Mouse (Mus musculus): ENCODE measurements at regions not wholly inside any gene's neighbourhood (a gene's known extent, or its start where the extent isn't known, plus 50 kb on each side); places are given as distances from the start of the nearest gene placed in this dataset.

- Histone ChIP-seq H3K27ac (no peak overlapping the region), H3K4me3 (no peak overlapping the region)
- intact Hi-C loops (cut with DNase I) = no loop called here
- no peak for DNase-seq
- no peak for TF ChIP-seq CTCF (IDR thresholded peaks at IDR 0.05)
Measured at GRCm38 (mm10) chr3:140840197-140840596, 372.0 kb downstream of the Pdha2 start.

- Histone ChIP-seq H3K27ac (no peak overlapping the region), H3K4me3 (peak overlapping the region; percentile 59)
- intact Hi-C loops (cut with DNase I) = no loop called here
- no peak for TF ChIP-seq CTCF (IDR thresholded peaks at IDR 0.05)
- no peak for DNase-seq
Measured at GRCm38 (mm10) chr3:140837976-140838581, 374.1 kb downstream of the Pdha2 start.

- Histone ChIP-seq H3K4me3 (no peak overlapping the region), H3K27ac (no peak overlapping the region)
- DNase-seq = no peak
- TF ChIP-seq CTCF (IDR thresholded peaks at IDR 0.05) = no peak
- intact Hi-C loops (cut with DNase I) = no loop called here
Measured at GRCm38 (mm10) chr3:140821266-140821665, 390.9 kb downstream of the Pdha2 start.

GRCm38 (mm10) chr3:140805586-140805985 is 406.6 kb downstream of the Pdha2 start:
- intact Hi-C loops (cut with DNase I) = no loop called here
- TF ChIP-seq CTCF (IDR thresholded peaks at IDR 0.05) = no peak
- Histone ChIP-seq H3K27ac (no peak overlapping the region), H3K4me3 (no peak overlapping the region)
- DNase-seq = no peak

GRCm38 (mm10) chr3:140792943-140793342 is 419.2 kb downstream of the Pdha2 start:
- no peak overlapping the region for H3K27ac ChIP-seq
- H3K4me3 ChIP-seq = no peak overlapping the region
- intact Hi-C loops (cut with DNase I) = no loop called here
- no peak for TF ChIP-seq CTCF (IDR thresholded peaks at IDR 0.05)
- DNase-seq = no peak

GRCm38 (mm10) chr3:140785700-140786099 is 426.5 kb downstream of the Pdha2 start:
- Histone ChIP-seq H3K4me3 (no peak overlapping the region), H3K27ac (no peak overlapping the region)
- TF ChIP-seq CTCF (IDR thresholded peaks at IDR 0.05) = no peak
- intact Hi-C loops (cut with DNase I) = no loop called here
- no peak for DNase-seq

- H3K4me3 ChIP-seq = no peak overlapping the region
- no peak for DNase-seq
- no peak for TF ChIP-seq CTCF (IDR thresholded peaks at IDR 0.05)
- H3K27ac ChIP-seq = no peak overlapping the region
- intact Hi-C loops (cut with DNase I) = no loop called here
Measured at GRCm38 (mm10) chr3:140760051-140760450, 452.1 kb downstream of the Pdha2 start.

GRCm38 (mm10) chr3:140744501-140744900 is 467.7 kb downstream of the Pdha2 start:
- intact Hi-C loops (cut with DNase I) = no loop called here
- Histone ChIP-seq H3K27ac (no peak overlapping the region), H3K4me3 (no peak overlapping the region)
- no peak for TF ChIP-seq CTCF (IDR thresholded peaks at IDR 0.05)
- DNase-seq = no peak

GRCm38 (mm10) chr3:140740430-140740829 is 471.7 kb downstream of the Pdha2 start:
- TF ChIP-seq CTCF (IDR thresholded peaks at IDR 0.05) = no peak
- H3K4me3 ChIP-seq = no peak overlapping the region
- no peak overlapping the region for H3K27ac ChIP-seq
- intact Hi-C loops (cut with DNase I) = no loop called here
- no peak for DNase-seq

- intact Hi-C loops (cut with DNase I) = no loop called here
- Histone ChIP-seq H3K4me3 (no peak overlapping the region), H3K27ac (no peak overlapping the region)
- TF ChIP-seq CTCF (IDR thresholded peaks at IDR 0.05) = no peak
- DNase-seq = no peak
Measured at GRCm38 (mm10) chr3:140738654-140739369, 473.3 kb downstream of the Pdha2 start.

- DNase-seq = no peak
- TF ChIP-seq CTCF (IDR thresholded peaks at IDR 0.05) = no peak
- intact Hi-C loops (cut with DNase I) = no loop called here
- no peak overlapping the region for H3K27ac ChIP-seq
- H3K4me3 ChIP-seq = no peak overlapping the region
Measured at GRCm38 (mm10) chr3:140716896-140717295, 495.3 kb downstream of the Pdha2 start.

- Histone ChIP-seq H3K27ac (no peak overlapping the region), H3K4me3 (no peak overlapping the region)
- intact Hi-C loops (cut with DNase I) = no loop called here
- no peak for TF ChIP-seq CTCF (IDR thresholded peaks at IDR 0.05)
- DNase-seq = no peak
Measured at GRCm38 (mm10) chr3:140707591-140708131, 504.5 kb downstream of the Pdha2 start.

- no peak for DNase-seq
- Histone ChIP-seq H3K4me3 (no peak overlapping the region), H3K27ac (no peak overlapping the region)
- no peak for TF ChIP-seq CTCF (IDR thresholded peaks at IDR 0.05)
- intact Hi-C loops (cut with DNase I) = no loop called here
Measured at GRCm38 (mm10) chr3:140706725-140707124, 505.4 kb downstream of the Pdha2 start.

GRCm38 (mm10) chr3:140705536-140705935 is 506.6 kb downstream of the Pdha2 start:
- Histone ChIP-seq H3K27ac (no peak overlapping the region), H3K4me3 (no peak overlapping the region)
- DNase-seq = no peak
- TF ChIP-seq CTCF (IDR thresholded peaks at IDR 0.05) = no peak
- intact Hi-C loops (cut with DNase I) = no loop called here

Measured in gastrocnemius, adult 2 months (tissue).